Mouse (Mus musculus): Measurements from ENCODE around the gene Stag1.

DNA sequence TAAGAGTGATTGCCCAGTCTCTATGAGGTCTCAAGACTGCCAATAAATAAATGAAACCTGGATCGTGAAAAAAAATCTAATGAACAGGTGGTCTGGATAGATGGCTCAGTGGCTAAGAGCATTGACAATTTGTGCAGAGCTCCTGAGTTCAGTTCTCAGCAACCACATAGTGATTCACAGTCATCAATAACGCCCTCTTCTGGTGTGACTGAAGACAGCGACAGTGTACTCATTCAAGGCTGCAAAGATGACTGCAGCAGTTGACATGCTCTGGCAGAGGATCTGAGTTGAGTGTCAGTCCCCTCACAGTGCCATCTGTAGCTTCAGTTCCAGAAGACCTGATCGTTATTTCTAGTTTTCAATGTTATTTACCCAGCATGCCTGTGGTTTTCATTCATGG, 300.4 kb downstream of the Stag1 start:
- no peak for TF ChIP-seq ZNF384 (IDR thresholded peaks at IDR 0.05; ENCODE audit: low read depth, low read length)
- TF ChIP-seq MAFK (IDR thresholded peaks at IDR 0.05; ENCODE audit: insufficient read depth, low read depth, low read length): no peak
- no peak for TF ChIP-seq CHD2 (IDR thresholded peaks at IDR 0.05; ENCODE audit: low read depth, low read length)
